Mouse (Mus musculus) CH12.LX (cell line): ENCODE results near the gene Tbx20.

Source experiments
- BHLHE40 ChIP-seq: IDR thresholded peaks from 2 replicates; pipeline ENCODE4 v1.6.1; 2011; ENCODE audit warnings: mild to moderate bottlenecking, low read depth, low read length, improper control_type of control experiment
- CTCF ChIP-seq, 2 experiments: IDR thresholded peaks in 1 of 2; conservative IDR thresholded peaks in 1 of 2; 2 replicates each; pipeline ENCODE4 v1.5.1; 2011 to 2012; ENCODE audit warnings: low read depth in 2 of 2, low read length in 2 of 2, improper control_type of control experiment in 1 of 2, inconsistent platforms in 1 of 2, mild to moderate bottlenecking in 1 of 2, moderate library complexity in 1 of 2
- MAX ChIP-seq: IDR thresholded peaks from 2 replicates; pipeline ENCODE4 v1.6.1; 2011; ENCODE audit warnings: low read length, improper control_type of control experiment
- MEF2A ChIP-seq: IDR thresholded peaks from 2 replicates; pipeline ENCODE4 v1.6.1; 2014; ENCODE audit warnings: low read depth, mild to moderate bottlenecking, inconsistent platforms, low read length, improper control_type of control experiment, borderline replicate concordance
- POLR2A ChIP-seq: IDR thresholded peaks from 2 replicates; pipeline ENCODE4 v1.6.1; 2011; ENCODE audit warnings: low read depth, mild to moderate bottlenecking, improper control_type of control experiment, low read length
- TBP ChIP-seq: conservative IDR thresholded peaks from 2 replicates; pipeline ENCODE4 v1.6.1; 2011; ENCODE audit warnings: low read depth, low read length, improper control_type of control experiment
- ZNF384 ChIP-seq: IDR thresholded peaks from 2 replicates; pipeline ENCODE4 v1.6.1; 2012; ENCODE audit warnings: low read depth, low read length, improper control_type of control experiment, inconsistent platforms

DNA sequence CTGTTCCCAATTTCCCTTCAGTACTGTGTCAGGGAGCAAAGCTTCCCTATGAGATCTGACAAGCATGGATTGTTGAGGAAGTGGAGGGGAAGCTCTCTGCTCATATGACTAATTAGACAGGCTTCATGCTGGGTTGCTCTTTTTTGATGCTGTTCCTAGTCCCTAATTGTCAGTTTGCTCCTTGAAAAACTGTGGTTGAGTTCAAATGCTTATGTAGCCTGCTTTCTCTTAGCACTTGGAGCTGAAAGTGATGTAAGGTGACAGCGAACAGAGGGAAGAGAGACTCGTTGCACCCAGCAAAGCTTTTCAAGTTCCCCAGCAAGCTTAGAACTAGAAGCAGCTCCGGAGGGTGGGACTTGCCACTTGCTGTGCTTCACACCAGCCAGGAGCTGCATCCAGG lies 15.3 kb upstream of the Tbx20 start:
- TF ChIP-seq CTCF (conservative IDR thresholded peaks at IDR 0.05 in 1 of 2, IDR thresholded peaks at IDR 0.05 in 1 of 2; ENCODE audit: low read depth in 2 of 2, low read length in 2 of 2), result no peak
- no peak for TF ChIP-seq POLR2A
- TF ChIP-seq ZNF384, result no peak
- TF ChIP-seq BHLHE40, result no peak
- TF ChIP-seq TBP, result no peak
- no peak for TF ChIP-seq MAX
- no peak for TF ChIP-seq MEF2A
